Mouse (Mus musculus) ES-E14 (cell line): ENCODE results near the gene Zcchc18.

ENCODE experiments used
- CHD2 ChIP-seq: IDR thresholded peaks from 2 replicates; pipeline ENCODE4 v1.6.1; 2014; ENCODE audit warnings: mild to moderate bottlenecking, low read depth, low read length, inconsistent platforms
- HCFC1 ChIP-seq: IDR thresholded peaks from 2 replicates; pipeline ENCODE4 v1.6.1; 2012; ENCODE audit warnings: low read length, inconsistent platforms, borderline replicate concordance; ENCODE audit not compliant: insufficient read depth
- MAFK ChIP-seq: IDR thresholded peaks from 2 replicates; pipeline ENCODE4 v1.6.1; 2014; ENCODE audit warnings: mild to moderate bottlenecking, low read depth, low read length, inconsistent platforms; ENCODE audit not compliant: insufficient read depth

DNA sequence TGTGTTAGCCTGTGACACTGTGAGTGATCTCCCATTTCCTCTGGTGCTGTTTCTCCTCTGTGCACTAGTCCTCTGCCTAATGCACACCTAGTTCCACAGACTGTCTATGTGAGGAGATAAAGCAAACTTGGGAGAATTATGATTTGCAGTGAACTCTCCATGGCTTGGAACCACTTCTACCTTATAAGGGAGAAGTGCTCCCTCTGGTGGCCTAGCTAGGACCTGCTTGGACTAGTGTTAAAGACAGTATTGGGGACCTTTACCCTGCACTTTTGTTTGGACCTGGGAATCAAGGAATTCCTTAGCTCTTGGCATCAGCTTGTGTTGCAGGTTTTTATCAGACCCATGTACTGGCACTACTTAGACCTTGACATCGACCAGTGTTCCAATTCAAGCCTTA, 26.4 kb downstream of the Zcchc18 start:
- TF ChIP-seq HCFC1 (no peak), MAFK (no peak), CHD2 (no peak)
